Mouse (Mus musculus): ENCODE measurements around the gene Gm42417. TPM values are rescaled to one million over a fixed set of nuclear protein-coding genes. Genes with fewer than 3 reads are reported as not detected.

Gene Gm42417
- polyA plus RNA-seq, 1 experiment: not detected

GRCm38 (mm10) chr1:36575347-36575746 lies 36.1 kb upstream of the Gm42417 start:
- no peak for TF ChIP-seq CTCF (IDR thresholded peaks at IDR 0.05; ENCODE audit: insufficient read depth, low read length)
- TF ChIP-seq POLR2A (IDR thresholded peaks at IDR 0.05; ENCODE audit: borderline replicate concordance, extremely low read depth, low read depth, low read length): no peak
- 60% methylated on average over 6 of the region's 6 CpGs for WGBS
- Histone ChIP-seq H3K4me1 (ENCODE audit: control insufficient read depth, insufficient read depth, low read length) (peaks cover 18% of the 10 kb centered on the region), H3K4me3 (replicated peaks; ENCODE audit: extremely low read depth, low read depth, low read length) (no peak overlapping the region)
- DNase-seq: no peak

- TF ChIP-seq CTCF (IDR thresholded peaks at IDR 0.05; ENCODE audit: insufficient read depth, low read length) (no peak), POLR2A (IDR thresholded peaks at IDR 0.05; ENCODE audit: borderline replicate concordance, extremely low read depth, low read depth, low read length) (no peak)
- DNase-seq: no peak
- 66% methylated on average over 5 of the region's 5 CpGs for WGBS
- H3K4me1 ChIP-seq (ENCODE audit: control insufficient read depth, insufficient read depth, low read length): peaks cover 18% of the 10 kb centered on the region
- no peak overlapping the region for H3K4me3 ChIP-seq (replicated peaks; ENCODE audit: extremely low read depth, low read depth, low read length)
Measured at GRCm38 (mm10) chr1:36574196-36574955, 35.1 kb upstream of the Gm42417 start.

GRCm38 (mm10) chr1:36573524-36573923 lies 34.3 kb upstream of the Gm42417 start:
- Histone ChIP-seq H3K4me3 (replicated peaks; ENCODE audit: extremely low read depth, low read depth, low read length) (no peak overlapping the region), H3K4me1 (ENCODE audit: control insufficient read depth, insufficient read depth, low read length) (peaks cover 23% of the 10 kb centered on the region)
- no peak for DNase-seq
- WGBS: 72% methylated on average over 8 of the region's 8 CpGs
- no peak for TF ChIP-seq POLR2A (IDR thresholded peaks at IDR 0.05; ENCODE audit: borderline replicate concordance, extremely low read depth, low read depth, low read length)
- no peak for TF ChIP-seq CTCF (IDR thresholded peaks at IDR 0.05; ENCODE audit: insufficient read depth, low read length)

- DNase-seq: no peak
- WGBS: 64% methylated on average over 1 of the region's 1 CpGs
Measured at GRCm38 (mm10) chr1:36572709-36573108, 33.5 kb upstream of the Gm42417 start.

GRCm38 (mm10) chr1:36572140-36572700 lies 33.0 kb upstream of the Gm42417 start:
- no peak overlapping the region for H3K4me3 ChIP-seq (replicated peaks; ENCODE audit: extremely low read depth, low read depth, low read length)
- no peak for DNase-seq
- TF ChIP-seq POLR2A (IDR thresholded peaks at IDR 0.05; ENCODE audit: borderline replicate concordance, extremely low read depth, low read depth, low read length) (no peak), CTCF (IDR thresholded peaks at IDR 0.05; ENCODE audit: insufficient read depth, low read length) (no peak)
- 42% methylated on average over 2 of the region's 2 CpGs for WGBS
- H3K4me1 ChIP-seq (ENCODE audit: control insufficient read depth, insufficient read depth, low read length): peaks cover 23% of the 10 kb centered on the region

More at GRCm38 (mm10) chr1:36572709-36573108, 33.5 kb upstream of the Gm42417 start:
- TF ChIP-seq POLR2A (IDR thresholded peaks at IDR 0.05; ENCODE audit: borderline replicate concordance, extremely low read depth, low read depth, low read length): no peak
- no peak for TF ChIP-seq CTCF (IDR thresholded peaks at IDR 0.05; ENCODE audit: insufficient read depth, low read length)
- Histone ChIP-seq H3K4me3 (replicated peaks; ENCODE audit: extremely low read depth, low read depth, low read length) (no peak overlapping the region), H3K4me1 (ENCODE audit: control insufficient read depth, insufficient read depth, low read length) (peaks cover 23% of the 10 kb centered on the region)

- 28% methylated on average over 6 of the region's 6 CpGs for WGBS
- no peak for DNase-seq
- Histone ChIP-seq H3K4me1 (ENCODE audit: control insufficient read depth, insufficient read depth, low read length) (peaks cover 23% of the 10 kb centered on the region), H3K4me3 (replicated peaks; ENCODE audit: extremely low read depth, low read depth, low read length) (no peak overlapping the region)
- TF ChIP-seq POLR2A (IDR thresholded peaks at IDR 0.05; ENCODE audit: borderline replicate concordance, extremely low read depth, low read depth, low read length) (no peak), CTCF (IDR thresholded peaks at IDR 0.05; ENCODE audit: insufficient read depth, low read length) (no peak)
Measured at GRCm38 (mm10) chr1:36571627-36572026, 32.4 kb upstream of the Gm42417 start.

GRCm38 (mm10) chr1:36570320-36570719 lies 31.1 kb upstream of the Gm42417 start:
- Histone ChIP-seq H3K4me1 (ENCODE audit: control insufficient read depth, insufficient read depth, low read length) (peaks cover 23% of the 10 kb centered on the region), H3K4me3 (replicated peaks; ENCODE audit: extremely low read depth, low read depth, low read length) (no peak overlapping the region)
- WGBS: 75% methylated on average over 5 of the region's 5 CpGs
- TF ChIP-seq POLR2A (IDR thresholded peaks at IDR 0.05; ENCODE audit: borderline replicate concordance, extremely low read depth, low read depth, low read length): no peak
- no peak for TF ChIP-seq CTCF (IDR thresholded peaks at IDR 0.05; ENCODE audit: insufficient read depth, low read length)
- DNase-seq: no peak

GRCm38 (mm10) chr1:36569694-36570276 lies 30.6 kb upstream of the Gm42417 start:
- H3K4me1 ChIP-seq (ENCODE audit: control insufficient read depth, insufficient read depth, low read length): peaks cover 23% of the 10 kb centered on the region
- DNase-seq: no peak
- no peak overlapping the region for H3K4me3 ChIP-seq (replicated peaks; ENCODE audit: extremely low read depth, low read depth, low read length)
- no peak for TF ChIP-seq POLR2A (IDR thresholded peaks at IDR 0.05; ENCODE audit: borderline replicate concordance, extremely low read depth, low read depth, low read length)
- no peak for TF ChIP-seq CTCF (IDR thresholded peaks at IDR 0.05; ENCODE audit: insufficient read depth, low read length)
- WGBS: 21% methylated on average over 7 of the region's 7 CpGs

- no peak overlapping the region for H3K4me3 ChIP-seq (replicated peaks; ENCODE audit: extremely low read depth, low read depth, low read length)
- 45% methylated on average over 4 of the region's 4 CpGs for WGBS
- H3K4me1 ChIP-seq (ENCODE audit: control insufficient read depth, insufficient read depth, low read length): peaks cover 21% of the 10 kb centered on the region
- TF ChIP-seq CTCF (IDR thresholded peaks at IDR 0.05; ENCODE audit: insufficient read depth, low read length) (no peak), POLR2A (IDR thresholded peaks at IDR 0.05; ENCODE audit: borderline replicate concordance, extremely low read depth, low read depth, low read length) (no peak)
- DNase-seq: no peak
Measured at GRCm38 (mm10) chr1:36568776-36569175, 29.5 kb upstream of the Gm42417 start.
